Mouse (Mus musculus): ENCODE measurements around the gene Dnajc8. TPM values are rescaled to one million over a fixed set of nuclear protein-coding genes. Genes with fewer than 3 reads are reported as not detected.
"Not testable (repeated sequence)": the region's sequence is repeated elsewhere in the genome, so short reads cannot be mapped to it uniquely, and the experiment has no call there.

The Dnajc8 gene
- total RNA-seq, 1 experiment = 167 TPM

- Histone ChIP-seq H3K36me3 (ENCODE audit: control insufficient read depth, insufficient read depth, low read length, poor library complexity, severe bottlenecking) (peaks cover 52% of the 10 kb centered on the region), H3K9me3 (ENCODE audit: control insufficient read depth, insufficient read depth, low read depth, low read length) (no peaks in the 10 kb centered on the region), H3K9ac (ENCODE audit: insufficient read depth, low read depth, low read length, poor library complexity, severe bottlenecking) (no peak overlapping the region), H3K27ac (ENCODE audit: insufficient read depth, low read depth, low read length, poor library complexity, severe bottlenecking) (no peak overlapping the region), H3K4me1 (ENCODE audit: control insufficient read depth in 2 of 2, insufficient read depth in 2 of 2, low read length in 2 of 2, poor library complexity in 1 of 2) (peaks cover 0 to 5% of the 10 kb centered on the region in 2 experiments; a peak in 1 of 4 replicates), H3K4me3 (ENCODE audit: insufficient read depth in 1 of 2, low read depth in 1 of 2, low read length in 2 of 2, poor library complexity in 1 of 2, severe bottlenecking in 1 of 2) (no peak overlapping the region)
- TF ChIP-seq CHD2 (IDR thresholded peaks at IDR 0.05; ENCODE audit: low read depth, low read length) (no peak), MAFK (IDR thresholded peaks at IDR 0.05; ENCODE audit: insufficient read depth, low read depth, low read length) (0 out of 2 replicates have a peak, but pooled peaks have one; percentile 22)
- DNase-seq (ENCODE audit: low read depth, low spot score) = no peak
- in situ Hi-C loops (cut with MboI; ENCODE audit: low sequenced_read_pairs in 2 of 2, unreplicated experiment in 2 of 2) = no loop called here
These were observed 7.4 kb downstream of the Dnajc8 start for GRCm38 (mm10) chr4:132542724-132543123.

- Histone ChIP-seq H3K4me3 (ENCODE audit: insufficient read depth in 1 of 2, low read depth in 1 of 2, low read length in 2 of 2, poor library complexity in 1 of 2, severe bottlenecking in 1 of 2) (no peak overlapping the region), H3K4me1 (ENCODE audit: control insufficient read depth in 2 of 2, insufficient read depth in 2 of 2, low read length in 2 of 2, poor library complexity in 1 of 2) (0 out of 4 replicates have a peak, but pooled peaks cover 0 to 5% of the 10 kb centered on the region in 2 experiments), H3K36me3 (ENCODE audit: control insufficient read depth, insufficient read depth, low read length, poor library complexity, severe bottlenecking) (peaks cover 60% of the 10 kb centered on the region), H3K9ac (ENCODE audit: insufficient read depth, low read depth, low read length, poor library complexity, severe bottlenecking) (no peak overlapping the region), H3K27ac (ENCODE audit: insufficient read depth, low read depth, low read length, poor library complexity, severe bottlenecking) (no peak overlapping the region), H3K9me3 (ENCODE audit: control insufficient read depth, insufficient read depth, low read depth, low read length) (no peaks in the 10 kb centered on the region)
- in situ Hi-C loops (cut with MboI; ENCODE audit: low sequenced_read_pairs in 2 of 2, unreplicated experiment in 2 of 2) = no loop called here
- TF ChIP-seq ZC3H11A (IDR thresholded peaks at IDR 0.05; ENCODE audit: borderline replicate concordance, low read depth, low read length) (no peak), HCFC1 (IDR thresholded peaks at IDR 0.05; ENCODE audit: borderline replicate concordance, insufficient read depth, low read length) (no peak), CHD2 (IDR thresholded peaks at IDR 0.05; ENCODE audit: low read depth, low read length) (no peak), ZNF384 (IDR thresholded peaks at IDR 0.05; ENCODE audit: low read depth, low read length) (no peak), MAFK (IDR thresholded peaks at IDR 0.05; ENCODE audit: insufficient read depth, low read depth, low read length) (no peak)
- peak; percentile 73 for DNase-seq (ENCODE audit: low read depth, low spot score)
These were observed 10.5 kb downstream of the Dnajc8 start for GRCm38 (mm10) chr4:132545851-132546250.

- no peak for DNase-seq (ENCODE audit: low read depth, low spot score)
- H3K4me1 ChIP-seq (ENCODE audit: control insufficient read depth in 2 of 2, insufficient read depth in 2 of 2, low read length in 2 of 2, poor library complexity in 1 of 2) = peaks cover 5 to 20% of the 10 kb centered on the region in 2 experiments; a peak in 2 of 4 replicates
- no peaks in the 10 kb centered on the region for H3K9me3 ChIP-seq (ENCODE audit: control insufficient read depth, insufficient read depth, low read depth, low read length)
- peaks cover 42% of the 10 kb centered on the region for H3K36me3 ChIP-seq (ENCODE audit: control insufficient read depth, insufficient read depth, low read length, poor library complexity, severe bottlenecking)
- no peak overlapping the region for H3K4me3 ChIP-seq (ENCODE audit: insufficient read depth in 1 of 2, low read depth in 1 of 2, low read length in 2 of 2, poor library complexity in 1 of 2, severe bottlenecking in 1 of 2)
- in situ Hi-C loops (cut with MboI; ENCODE audit: low sequenced_read_pairs in 2 of 2, unreplicated experiment in 2 of 2) = no loop called here
- TF ChIP-seq ZNF384 (IDR thresholded peaks at IDR 0.05; ENCODE audit: low read depth, low read length) = no peak
- no peak for TF ChIP-seq HCFC1 (IDR thresholded peaks at IDR 0.05; ENCODE audit: borderline replicate concordance, insufficient read depth, low read length)
- TF ChIP-seq CHD2 (IDR thresholded peaks at IDR 0.05; ENCODE audit: low read depth, low read length) = no peak
- TF ChIP-seq ZC3H11A (IDR thresholded peaks at IDR 0.05; ENCODE audit: borderline replicate concordance, low read depth, low read length) = no peak
- TF ChIP-seq MAFK (IDR thresholded peaks at IDR 0.05; ENCODE audit: insufficient read depth, low read depth, low read length) = no peak
- H3K27ac ChIP-seq (ENCODE audit: insufficient read depth, low read depth, low read length, poor library complexity, severe bottlenecking) = no peak overlapping the region
- H3K9ac ChIP-seq (ENCODE audit: insufficient read depth, low read depth, low read length, poor library complexity, severe bottlenecking) = no peak overlapping the region
These were observed 18.9 kb downstream of the Dnajc8 start for GRCm38 (mm10) chr4:132554221-132554620.

GRCm38 (mm10) chr4:132554653-132555052 lies 19.3 kb downstream of the Dnajc8 start:
- H3K36me3 ChIP-seq (ENCODE audit: control insufficient read depth, insufficient read depth, low read length, poor library complexity, severe bottlenecking) = peaks cover 40% of the 10 kb centered on the region
- no peaks in the 10 kb centered on the region for H3K9me3 ChIP-seq (ENCODE audit: control insufficient read depth, insufficient read depth, low read depth, low read length)
- no peak overlapping the region for H3K4me3 ChIP-seq (ENCODE audit: insufficient read depth in 1 of 2, low read depth in 1 of 2, low read length in 2 of 2, poor library complexity in 1 of 2, severe bottlenecking in 1 of 2)
- no peak for DNase-seq (ENCODE audit: low read depth, low spot score)
- H3K27ac ChIP-seq (ENCODE audit: insufficient read depth, low read depth, low read length, poor library complexity, severe bottlenecking) = no peak overlapping the region
- H3K4me1 ChIP-seq (ENCODE audit: control insufficient read depth in 2 of 2, insufficient read depth in 2 of 2, low read length in 2 of 2, poor library complexity in 1 of 2) = peaks cover 5 to 20% of the 10 kb centered on the region in 2 experiments; a peak in 2 of 4 replicates
- in situ Hi-C loops (cut with MboI; ENCODE audit: low sequenced_read_pairs in 2 of 2, unreplicated experiment in 2 of 2) = no loop called here
- no peak overlapping the region for H3K9ac ChIP-seq (ENCODE audit: insufficient read depth, low read depth, low read length, poor library complexity, severe bottlenecking)
- TF ChIP-seq MAFK (IDR thresholded peaks at IDR 0.05; ENCODE audit: insufficient read depth, low read depth, low read length) (no peak), ZC3H11A (IDR thresholded peaks at IDR 0.05; ENCODE audit: borderline replicate concordance, low read depth, low read length) (no peak), CHD2 (IDR thresholded peaks at IDR 0.05; ENCODE audit: low read depth, low read length) (no peak), ZNF384 (IDR thresholded peaks at IDR 0.05; ENCODE audit: low read depth, low read length) (no peak)

- H3K9me3 ChIP-seq (ENCODE audit: control insufficient read depth, insufficient read depth, low read depth, low read length); H3K27ac ChIP-seq (ENCODE audit: insufficient read depth, low read depth, low read length, poor library complexity, severe bottlenecking); in situ Hi-C loops (cut with MboI; ENCODE audit: low sequenced_read_pairs in 2 of 2, unreplicated experiment in 2 of 2); H3K9ac ChIP-seq (ENCODE audit: insufficient read depth, low read depth, low read length, poor library complexity, severe bottlenecking); H3K4me3 ChIP-seq (ENCODE audit: insufficient read depth in 1 of 2, low read depth in 1 of 2, low read length in 2 of 2, poor library complexity in 1 of 2, severe bottlenecking in 1 of 2); DNase-seq (ENCODE audit: low read depth, low spot score): not testable (repeated sequence)
- Histone ChIP-seq H3K4me1 (ENCODE audit: control insufficient read depth in 2 of 2, insufficient read depth in 2 of 2, low read length in 2 of 2, poor library complexity in 1 of 2) (peaks cover 5 to 20% of the 10 kb centered on the region in 2 experiments; a peak in 2 of 4 replicates), H3K36me3 (ENCODE audit: control insufficient read depth, insufficient read depth, low read length, poor library complexity, severe bottlenecking) (peaks cover 34% of the 10 kb centered on the region)
These were observed 20.2 kb downstream of the Dnajc8 start for GRCm38 (mm10) chr4:132555550-132555949.

All from ES-E14 (cell line).